Mouse (Mus musculus) CH12.LX (cell line): ENCODE data around the gene Tnfsf13b. TPM values are rescaled to one million over a fixed set of nuclear protein-coding genes. Genes with fewer than 3 reads are reported as not detected.

Experiments
- DNase-seq: peaks from one replicate; pipeline ENCODE4 v3.0.0-alpha.2; 2013; ENCODE audit errors: extremely low read depth
- H3K27ac ChIP-seq: 2 replicates; pipeline ENCODE4 v1.5.1; 2012; ENCODE audit warnings: low read depth, mild to moderate bottlenecking, control low read depth, moderate library complexity; ENCODE audit not compliant: insufficient read depth
- H3K27me3 ChIP-seq: replicated peaks from 2 replicates; pipeline ENCODE3; 2012; ENCODE audit warnings: inconsistent platforms
- H3K36me3 ChIP-seq, 2 experiments: replicated peaks in 1 of 2; 2 replicates each; pipeline versions ENCODE3 to v1.6.1; 2012; ENCODE audit warnings: inconsistent platforms in 1 of 2, low read length in 1 of 2, mild to moderate bottlenecking in 1 of 2, mixed read lengths in 1 of 2, moderate library complexity in 1 of 2; ENCODE audit not compliant: control insufficient read depth in 1 of 2, insufficient read depth in 1 of 2
- H3K4me1 ChIP-seq, 2 experiments: 2 replicates each; pipeline ENCODE4 v1.6.1; 2012; ENCODE audit warnings: inconsistent platforms in 1 of 2, moderate library complexity in 1 of 2; ENCODE audit not compliant: insufficient read depth in 2 of 2, control insufficient read depth in 1 of 2
- H3K4me2 ChIP-seq: 2 replicates; pipeline ENCODE4 v1.6.1; 2012; ENCODE audit warnings: low read depth, mild to moderate bottlenecking, control low read depth; ENCODE audit not compliant: poor library complexity, insufficient read depth, severe bottlenecking
- H3K4me3 ChIP-seq, 3 experiments: fragments of 150-350 bp in 1 of 3; sonication (generic) in 1 of 3; replicated peaks in 1 of 3; 2 replicates each; pipeline versions ENCODE3 to v1.5.1; 2011 to 2012; ENCODE audit warnings: low read depth in 2 of 3, low read length in 2 of 3, mild to moderate bottlenecking in 2 of 3, moderate library complexity in 2 of 3, control low read depth in 1 of 3, improper control_type of control experiment in 1 of 3, inconsistent platforms in 1 of 3, mixed read lengths in 1 of 3; ENCODE audit not compliant: poor library complexity in 1 of 3
- H3K79me2 ChIP-seq: replicated peaks from 2 replicates; pipeline ENCODE4 v1.6.1; 2012; ENCODE audit warnings: mild to moderate bottlenecking, moderate library complexity; ENCODE audit not compliant: control insufficient read depth, poor library complexity, insufficient read depth, severe bottlenecking; ENCODE audit errors: extremely low read depth
- H3K9ac ChIP-seq: 2 replicates; pipeline ENCODE4 v1.6.1; 2012; ENCODE audit warnings: low read depth, mild to moderate bottlenecking, control low read depth, moderate library complexity; ENCODE audit not compliant: insufficient read depth
- H3K9me3 ChIP-seq: replicated peaks from 2 replicates; pipeline ENCODE3; 2012; ENCODE audit warnings: low read length, inconsistent platforms, mixed read lengths
- CHD1 ChIP-seq: IDR thresholded peaks from 2 replicates; pipeline ENCODE4 v1.6.1; 2012; ENCODE audit warnings: low read depth, low read length, improper control_type of control experiment, inconsistent platforms
- CHD2 ChIP-seq: IDR thresholded peaks from 2 replicates; pipeline ENCODE4 v1.6.1; 2011; ENCODE audit warnings: low read length, improper control_type of control experiment
- EP300 ChIP-seq: IDR thresholded peaks from 2 replicates; pipeline ENCODE4 v1.6.1; 2011; ENCODE audit warnings: low read length, improper control_type of control experiment
- JUN ChIP-seq: IDR thresholded peaks from 2 replicates; pipeline ENCODE4 v1.6.1; 2011; ENCODE audit warnings: low read depth, mild to moderate bottlenecking, low read length, improper control_type of control experiment, moderate library complexity; ENCODE audit not compliant: insufficient read depth
- MAFK ChIP-seq: IDR thresholded peaks from 2 replicates; pipeline ENCODE4 v1.6.1; 2011; ENCODE audit warnings: low read length, improper control_type of control experiment; ENCODE audit not compliant: insufficient replicate concordance
- MXI1 ChIP-seq: IDR thresholded peaks from 2 replicates; pipeline ENCODE4 v1.6.1; 2011; ENCODE audit warnings: mild to moderate bottlenecking, low read depth, low read length, improper control_type of control experiment
- MYC ChIP-seq: IDR thresholded peaks from 2 replicates; pipeline ENCODE4 v1.6.1; 2011; ENCODE audit warnings: low read depth, mild to moderate bottlenecking, improper control_type of control experiment, low read length
- POLR2A ChIP-seq: IDR thresholded peaks from 2 replicates; pipeline ENCODE4 v1.6.1; 2011; ENCODE audit warnings: low read depth, mild to moderate bottlenecking, improper control_type of control experiment, low read length
- RAD21 ChIP-seq: IDR thresholded peaks from 2 replicates; pipeline ENCODE4 v1.6.1; 2011; ENCODE audit warnings: low read depth, mild to moderate bottlenecking, low read length, improper control_type of control experiment, moderate library complexity
- TBP ChIP-seq: conservative IDR thresholded peaks from 2 replicates; pipeline ENCODE4 v1.6.1; 2011; ENCODE audit warnings: low read depth, low read length, improper control_type of control experiment
- TCF12 ChIP-seq: IDR thresholded peaks from 2 replicates; pipeline ENCODE4 v1.6.1; 2014; ENCODE audit warnings: low read depth, mild to moderate bottlenecking, inconsistent platforms, low read length, improper control_type of control experiment
- UBTF ChIP-seq: IDR thresholded peaks from 2 replicates; pipeline ENCODE4 v1.6.1; 2012; ENCODE audit warnings: low read depth, mild to moderate bottlenecking, inconsistent platforms, low read length, improper control_type of control experiment, moderate library complexity
- USF1 ChIP-seq: IDR thresholded peaks from 2 replicates; pipeline ENCODE4 v1.6.1; 2014; ENCODE audit warnings: low read depth, mild to moderate bottlenecking, inconsistent platforms, low read length, improper control_type of control experiment
- USF2 ChIP-seq: conservative IDR thresholded peaks from 2 replicates; pipeline ENCODE4 v1.6.1; 2011; ENCODE audit warnings: low read depth, low read length, improper control_type of control experiment
- ZKSCAN1 ChIP-seq: IDR thresholded peaks from 2 replicates; pipeline ENCODE4 v1.6.1; 2012; ENCODE audit warnings: low read depth, inconsistent platforms, low read length, improper control_type of control experiment, borderline replicate concordance
- dilution Hi-C: fragments of 300-500 bp; cut with MboI; formaldehyde crosslinking; loops from 2 replicates; pipeline ENCODE4 v1.14.3; 2020; ENCODE audit warnings: low sequenced_read_pairs; ENCODE audit not compliant: extremely low pct_unique_long_range_greater_than_20kb, extremely low pct_ligation_motif_present
- in situ Hi-C: fragments of 300-500 bp; cut with MboI; formaldehyde crosslinking; loops from 3 replicates; pipeline ENCODE4 v1.14.3; 2019; ENCODE audit warnings: low sequenced_read_pairs, low pct_ligation_motif_present, low pct_unique_long_range_greater_than_20kb, mixed read lengths
- polyA plus RNA-seq: library from polyadenylated mRNA; unstranded; fragments of >175 nt; gene quantifications from 2 replicates; pipeline ENCODE4 v1.2.1, GENCODE M21; 2012; ENCODE audit warnings: low read depth; ENCODE audit not compliant: insufficient read length
- total RNA-seq, 2 experiments: library from RNA; depleted of rRNA; stranded (reverse); fragments of 300-350 nt in 1 of 2; fragments of >200 nt in 1 of 2; gene quantifications; 2 replicates each; pipeline ENCODE4 v1.2.3; 2012 to 2014

Tnfsf13b gene
- total and polyA plus RNA-seq, 3 experiments, result 0.04 to 2.5 (median 0.85) TPM

DNA sequence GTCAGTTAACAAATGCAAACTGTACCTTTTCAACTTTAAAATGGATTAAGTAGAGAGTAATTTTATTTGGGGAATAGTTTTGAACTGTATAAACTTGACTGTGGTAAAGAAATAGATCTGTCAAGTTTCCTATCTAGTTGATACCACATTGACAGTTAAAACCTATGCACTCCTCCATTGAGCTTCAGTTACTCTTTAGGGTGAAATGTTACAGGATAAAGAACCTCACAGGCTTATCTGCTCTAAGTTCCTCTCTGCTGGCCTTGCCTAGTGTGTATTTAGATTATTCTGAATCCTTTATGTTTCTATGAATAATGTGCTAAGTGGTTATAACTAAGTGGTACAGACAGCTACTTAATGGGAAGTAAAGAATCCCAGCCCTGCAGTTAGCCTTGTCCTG lies 26.1 kb upstream of the Tnfsf13b start:
- no peak overlapping the region for H3K27ac ChIP-seq
- no peak overlapping the region for H3K4me2 ChIP-seq
- no peaks in the 10 kb centered on the region for H3K27me3 ChIP-seq
- dilution Hi-C loops, result no loop called here
- no peaks in the 10 kb centered on the region for H3K9me3 ChIP-seq
- H3K36me3 ChIP-seq, result peaks cover 18 to 44% of the 10 kb centered on the region in 2 experiments
- no peak overlapping the region for H3K4me3 ChIP-seq
- H3K9ac ChIP-seq, result no peak overlapping the region
- peaks cover 52% of the 10 kb centered on the region for H3K79me2 ChIP-seq
- peaks cover 5 to 25% of the 10 kb centered on the region in 2 experiments; a peak in 3 of 4 replicates for H3K4me1 ChIP-seq
- in situ Hi-C loops, result loop anchor here (25.0 kb wide), 1 partner anchor 332 kb away; no protein-coding TSS in a partner anchor
- TF ChIP-seq USF2, result no peak
- TF ChIP-seq RAD21, result no peak
- no peak for TF ChIP-seq CHD2
- TF ChIP-seq POLR2A, result no peak
- TF ChIP-seq MXI1, result no peak
- no peak for TF ChIP-seq TBP
- no peak for TF ChIP-seq TCF12
- no peak for DNase-seq

GRCm38 (mm10) chr8:10004115-10004514 lies 2.2 kb upstream of the Tnfsf13b start:
- Histone ChIP-seq H3K79me2 (no peaks in the 10 kb centered on the region), H3K27ac (no peak overlapping the region), H3K36me3 (no peaks in the 10 kb centered on the region), H3K27me3 (no peaks in the 10 kb centered on the region), H3K4me1 (peaks cover 7 to 23% of the 10 kb centered on the region in 2 experiments; a peak in 3 of 4 replicates), H3K4me2 (no peak overlapping the region), H3K4me3 (no peak overlapping the region)
- dilution Hi-C loops, result no loop called here
- no peak for TF ChIP-seq TCF12
- TF ChIP-seq, all 38 proteins: peak for 0
- no peak for DNase-seq
- Histone ChIP-seq H3K9ac (no peak overlapping the region), H3K9me3 (no peaks in the 10 kb centered on the region)
- in situ Hi-C loops, result no loop called here

DNA sequence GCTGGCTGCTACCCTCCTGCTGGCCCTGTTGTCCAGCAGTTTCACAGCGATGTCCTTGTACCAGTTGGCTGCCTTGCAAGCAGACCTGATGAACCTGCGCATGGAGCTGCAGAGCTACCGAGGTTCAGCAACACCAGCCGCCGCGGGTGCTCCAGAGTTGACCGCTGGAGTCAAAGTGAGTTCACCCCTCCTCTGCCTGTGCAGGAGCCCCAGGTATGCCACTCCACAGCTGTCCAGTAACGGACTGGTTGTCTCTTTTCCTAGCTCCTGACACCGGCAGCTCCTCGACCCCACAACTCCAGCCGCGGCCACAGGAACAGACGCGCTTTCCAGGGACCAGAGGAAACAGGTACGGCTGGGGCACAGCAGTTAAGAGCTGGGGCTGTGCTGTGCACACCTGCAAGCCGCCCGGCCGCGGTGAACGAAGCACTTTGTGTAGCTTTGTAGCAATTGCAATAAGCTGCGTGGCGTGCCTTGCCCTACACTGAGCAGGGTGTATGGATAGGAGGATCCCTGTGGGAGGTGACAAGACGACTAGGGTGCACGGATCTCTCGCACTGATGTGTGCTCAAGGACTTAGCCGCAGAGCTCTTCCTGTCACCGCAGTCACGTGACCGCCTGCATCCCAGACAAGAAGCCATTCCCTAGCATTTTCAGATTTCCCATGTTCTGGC lies 856 bp downstream of the Tnfsf13b start:
- in situ Hi-C loops (no loop called here), dilution Hi-C loops (no loop called here)
- TF ChIP-seq UBTF, result no peak
- TF ChIP-seq CHD1, result no peak
- TF ChIP-seq USF1, result no peak
- TF ChIP-seq ZKSCAN1, result no peak
- TF ChIP-seq JUN, result no peak
- no peak for TF ChIP-seq EP300
- no peak for TF ChIP-seq RAD21
- TF ChIP-seq POLR2A, result no peak
- no peak for TF ChIP-seq USF2
- no peak for TF ChIP-seq MXI1
- TF ChIP-seq MAFK, result no peak
- TF ChIP-seq MYC, result no peak
- DNase-seq, result no peak
- Histone ChIP-seq H3K4me2 (no peak overlapping the region), H3K9ac (no peak overlapping the region), H3K4me3 (no peak overlapping the region), H3K9me3 (no peaks in the 10 kb centered on the region), H3K4me1 (peaks cover 7 to 23% of the 10 kb centered on the region in 2 experiments; a peak in 3 of 4 replicates), H3K27ac (no peak overlapping the region), H3K27me3 (no peaks in the 10 kb centered on the region), H3K36me3 (no peaks in the 10 kb centered on the region), H3K79me2 (no peaks in the 10 kb centered on the region)
